ENCODE assay signal across 15 mouse cellular contexts in the genomic region with DNA sequence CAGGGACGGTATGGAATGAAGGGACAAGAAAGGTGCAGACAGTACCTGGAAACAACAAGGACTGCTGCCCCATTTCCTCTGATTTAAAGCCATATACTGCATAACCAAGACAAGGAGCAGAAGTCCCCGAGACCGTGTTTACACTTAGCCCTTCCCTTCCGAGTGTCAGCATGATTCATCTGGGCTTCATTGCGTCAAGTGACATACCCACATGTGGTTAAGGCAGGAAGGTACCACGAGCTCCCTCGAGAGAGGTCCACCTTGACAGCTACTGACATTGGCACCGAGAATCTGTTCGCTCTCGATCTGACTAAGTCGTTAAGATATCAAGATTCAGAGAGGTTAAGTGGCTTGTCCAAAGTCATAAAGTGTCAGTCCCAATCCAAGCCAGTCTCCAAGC. TPM values are rescaled to one million over a fixed set of nuclear protein-coding genes. Genes with fewer than 3 reads are reported as not detected.
DNase-seq lines count a peak whose midpoint lies in the region; ATAC-seq and TF ChIP-seq lines count a peak whose summit lies in the region.
"Had no signal": no experiment of that assay in that cellular context is flagged by ENCODE, and none has a peak within 500 bp of the region (broad histone marks: within the 10 kb centered on the region; RNA-seq: fewer than 3 reads in every experiment).

No protein-coding gene starts in this region.

- H3K9me3 ChIP-seq in heart, postnatal 0 days (replicated peaks; ENCODE audit: control insufficient read depth, low read length), result no peaks in the 10 kb centered on the region
- no peaks in the 10 kb centered on the region for H3K9me3 ChIP-seq in heart, embryonic 10.5 days
- no peaks in the 10 kb centered on the region for H3K9me3 ChIP-seq in liver, embryonic 16.5 days (replicated peaks; ENCODE audit: control insufficient read depth, low read length)
- H3K9me3 ChIP-seq: embryonic facial prominence, embryonic 15.5 days; neural tube, embryonic 12.5 days had no signal

- no peak for TF ChIP-seq POLR2A in kidney, adult 2 months (IDR thresholded peaks at IDR 0.05; ENCODE audit: low read depth, low read length)

- no peak overlapping the region for H3K9ac ChIP-seq in heart, postnatal 0 days (replicated peaks; ENCODE audit: low read depth, low read length)
- no peak overlapping the region for H3K9ac ChIP-seq in liver, embryonic 16.5 days (ENCODE audit: low read depth, low read length)
- H3K9ac ChIP-seq: embryonic facial prominence, embryonic 15.5 days; lung, embryonic 14.5 days; neural tube, embryonic 12.5 days had no signal

- H3K36me3 ChIP-seq in heart, postnatal 0 days (replicated peaks; ENCODE audit: control insufficient read depth, insufficient read depth, low read length), result no peaks in the 10 kb centered on the region
- no peaks in the 10 kb centered on the region for H3K36me3 ChIP-seq in heart, embryonic 10.5 days
- no peaks in the 10 kb centered on the region for H3K36me3 ChIP-seq in liver, embryonic 16.5 days (ENCODE audit: control insufficient read depth, insufficient read depth)
- no peaks in the 10 kb centered on the region for H3K36me3 ChIP-seq in kidney, adult 2 months (ENCODE audit: control insufficient read depth, insufficient read depth, low read length)
- H3K36me3 ChIP-seq: embryonic facial prominence, embryonic 15.5 days; neural tube, embryonic 12.5 days had no signal

- no peak overlapping the region for H3K27ac ChIP-seq in heart, postnatal 0 days (ENCODE audit: low read depth)
- H3K27ac ChIP-seq in heart, embryonic 10.5 days, result no peak overlapping the region
- H3K27ac ChIP-seq in liver, embryonic 16.5 days (ENCODE audit: low read length), result 0 out of 2 replicates have a peak overlapping the region, but pooled peaks have one; percentile 12
- H3K27ac ChIP-seq in kidney, adult 2 months (ENCODE audit: insufficient read depth, low read depth, low read length), result no peak overlapping the region
- H3K27ac ChIP-seq: embryonic facial prominence, embryonic 15.5 days; neural tube, embryonic 12.5 days had no signal

- WGBS in heart, postnatal 0 days, result 41% methylated on average over 11 of the region's 11 CpGs
- 55% methylated on average over 11 of the region's 11 CpGs for WGBS in heart, embryonic 10.5 days
- WGBS in liver, embryonic 16.5 days (ENCODE audit: insufficient replicate concordance), result 18% methylated on average over 11 of the region's 11 CpGs
- WGBS in kidney, adult 2 months, result 31% methylated on average over 11 of the region's 11 CpGs

- H3K4me3 ChIP-seq in heart, postnatal 0 days (ENCODE audit: low read depth, low read length), result no peak overlapping the region
- no peak overlapping the region for H3K4me3 ChIP-seq in heart, embryonic 10.5 days
- H3K4me3 ChIP-seq in liver, embryonic 16.5 days (ENCODE audit: low read depth, low read length), result no peak overlapping the region
- H3K4me3 ChIP-seq in kidney, adult 2 months (ENCODE audit: insufficient read depth, low read depth, low read length), result no peak overlapping the region
- H3K4me3 ChIP-seq: embryonic facial prominence, embryonic 15.5 days; neural tube, embryonic 12.5 days had no signal

- H3K4me1 ChIP-seq in heart, postnatal 0 days (ENCODE audit: control insufficient read depth, insufficient read depth), result peaks cover 5% of the 10 kb centered on the region; the same call in 1 of the 2 replicates
- no peaks in the 10 kb centered on the region; the same call in 1 of the 2 replicates for H3K4me1 ChIP-seq in heart, embryonic 10.5 days
- H3K4me1 ChIP-seq in liver, embryonic 16.5 days (ENCODE audit: control insufficient read depth, low read depth, low read length), result no peaks in the 10 kb centered on the region
- no peaks in the 10 kb centered on the region for H3K4me1 ChIP-seq in kidney, adult 2 months (ENCODE audit: control insufficient read depth, insufficient read depth, low read length)
- H3K4me1 ChIP-seq: embryonic facial prominence, embryonic 15.5 days; neural tube, embryonic 12.5 days had no signal

- ATAC-seq in heart, postnatal 0 days (ENCODE audit: insufficient read depth, low read depth), result 0 out of 2 replicates have a peak, but pooled peaks have one; percentile 17
- ATAC-seq in liver, embryonic 16.5 days (ENCODE audit: low read depth), result peak; percentile 40; the same call in 1 of the 2 replicates
- ATAC-seq in monocyte, adult 5-6 weeks (replicated peaks; ENCODE audit: insufficient number of reproducible peaks, low FRiP score, low TSS enrichment, poor library complexity, severe bottlenecking), result peak; percentile 73

- H3K27me3 ChIP-seq in heart, postnatal 0 days (ENCODE audit: control insufficient read depth, insufficient read depth, low read length), result no peaks in the 10 kb centered on the region
- no peaks in the 10 kb centered on the region for H3K27me3 ChIP-seq in heart, embryonic 10.5 days (ENCODE audit: insufficient read depth, poor library complexity, severe bottlenecking)
- no peaks in the 10 kb centered on the region for H3K27me3 ChIP-seq in liver, embryonic 16.5 days (ENCODE audit: control insufficient read depth, insufficient read depth, low read depth, low read length)
- H3K27me3 ChIP-seq in kidney, adult 2 months (replicated peaks; ENCODE audit: control insufficient read depth, insufficient read depth, low read length), result no peaks in the 10 kb centered on the region
- H3K27me3 ChIP-seq: embryonic facial prominence, embryonic 15.5 days; neural tube, embryonic 12.5 days had no signal

- H3K4me2 ChIP-seq in heart, postnatal 0 days (ENCODE audit: low read depth, low read length), result no peak overlapping the region
- no peak overlapping the region for H3K4me2 ChIP-seq in liver, embryonic 16.5 days (ENCODE audit: low read depth, low read length)
- H3K4me2 ChIP-seq: embryonic facial prominence, embryonic 15.5 days; lung, embryonic 14.5 days; neural tube, embryonic 12.5 days had no signal

- no peak for TF ChIP-seq CTCF in heart, postnatal 0 days (IDR thresholded peaks at IDR 0.05; ENCODE audit: low read depth)
- TF ChIP-seq CTCF in kidney, adult 2 months (conservative IDR thresholded peaks at IDR 0.05; ENCODE audit: insufficient read depth, insufficient read length, low read depth, low read length), result no peak

- no peak for TF ChIP-seq EP300 in heart, postnatal 0 days (IDR thresholded peaks at IDR 0.05; ENCODE audit: low read depth)

- DNase-seq in heart, postnatal 0 days (ENCODE audit: low spot score), result no peak
- DNase-seq in heart, embryonic 10.5 days (ENCODE audit: low spot score), result no peak
- peak; percentile 30 to 31 for DNase-seq in thymus, postnatal 36 days
- no peak for DNase-seq in adrenal gland, adult 8-10 months
- DNase-seq in kidney, adult 8-10 months, result no peak
- DNase-seq in kidney, adult 2 months, result no peak
- DNase-seq: cerebellum, adult 8-10 months; gastrocnemius, postnatal 14 days; heart, postnatal 4 days; right cerebral cortex, postnatal 4 days had no signal

RNA-seq across cellular contexts. Expression of a gene that starts 15.7 kb away (rescaled TPM):
- 0.27 TPM in 1 of 2 replicates, not detected in the other for total RNA-seq in heart, postnatal 0 days (2014; rRNA removed; ENCODE audit: low replicate concordance)
- polyA plus RNA-seq in heart, postnatal 0 days (2015; fragmentation: Nextera tagmentation; extraction: Ambion mirVana), result 0.05 TPM in 2 replicates
- 0.54 and 0.95 TPM in 2 replicates for polyA plus RNA-seq in heart, embryonic 10.5 days (2016; fragmentation: Nextera tagmentation; extraction: Ambion mirVana)
- polyA plus RNA-seq in liver, embryonic 16.5 days (2015; fragmentation: Nextera tagmentation; extraction: Ambion mirVana), result 15.3 and 19.1 TPM in 2 replicates
- 18.5 to 33.3 TPM (median 29.6 TPM) in 3 replicates for total RNA-seq in monocyte, adult 5-6 weeks (2017)
- 1 to 10 TPM; 1.5 to 4.3 (median 3.3) TPM for total RNA-seq in adrenal gland, adult 8-10 months (2022)
- polyA plus RNA-seq in kidney, adult 2 months (2012; rRNA removed), result 3.8 and 3.9 TPM in 2 replicates

RNA-seq across cellular contexts. Expression of a gene that starts 20.9 kb away (rescaled TPM):
- 1.3 TPM in 1 of 2 replicates, not detected in the other for total RNA-seq in heart, postnatal 0 days (2014; rRNA removed; ENCODE audit: low replicate concordance)
- polyA plus RNA-seq in heart, postnatal 0 days (2015; fragmentation: Nextera tagmentation; extraction: Ambion mirVana), result 0.38 and 0.51 TPM in 2 replicates
- polyA plus RNA-seq in heart, embryonic 10.5 days (2016; fragmentation: Nextera tagmentation; extraction: Ambion mirVana), result 0.06 and 0.13 TPM in 2 replicates
- 0.75 and 1.2 TPM in 2 replicates for polyA plus RNA-seq in liver, embryonic 16.5 days (2015; fragmentation: Nextera tagmentation; extraction: Ambion mirVana)
- total RNA-seq in monocyte, adult 5-6 weeks (2017), result 1.6 to 3.5 TPM (median 1.7 TPM) in 3 replicates
- 1 to 10 TPM in 3 of 4 experiments, under 1 TPM in 1; 0.77 to 2.1 (median 1.3) TPM for total RNA-seq in adrenal gland, adult 8-10 months (2022)
- 0.38 and 0.71 TPM in 2 replicates for polyA plus RNA-seq in kidney, adult 2 months (2012; rRNA removed)
- polyA plus RNA-seq: lung, embryonic 14.5 days; neural tube, embryonic 12.5 days had no signal

Comparison
In these comparisons a context has a peak if more than half of its experiments do, and no peak if none do; other contexts are left out.
1. ATAC-seq: peak in every context shown above with its lines; median percentile 73 in monocyte, adult 5-6 weeks; 40 in liver, embryonic 16.5 days; 17 in heart, postnatal 0 days.
2. DNase-seq: peak in thymus, postnatal 36 days (2 of 2); none in heart, postnatal 0 days (single experiment), heart, embryonic 10.5 days (single experiment), adrenal gland, adult 8-10 months (single experiment), kidney, adult 8-10 months (0 of 2) and kidney, adult 2 months (single experiment).